Mouse (Mus musculus) limb, embryonic 15.5 days (tissue): ENCODE measurements at regions not wholly inside any gene's neighbourhood (a gene's known extent, or its start where the extent isn't known, plus 50 kb on each side); places are given as distances from the start of the nearest gene placed in this dataset.

Source experiments
- ATAC-seq: fragments of 200-750 bp; cut with Nextera tagmentation; 2 replicates; pipeline ENCODE4 v1.8.0; 2017; ENCODE audit warnings: low read depth, moderate TSS enrichment; ENCODE audit not compliant: insufficient number of reproducible peaks, low FRiP score, low TSS enrichment
- H3K27ac ChIP-seq: fragments of 300-500 bp; sonication (generic); 2 replicates; pipeline ENCODE4 v1.5.1; 2015; ENCODE audit warnings: moderate library complexity, mild to moderate bottlenecking, inconsistent platforms
- H3K27me3 ChIP-seq: fragments of 300-500 bp; sonication (generic); 2 replicates; pipeline ENCODE4 v1.6.1; 2015; ENCODE audit warnings: inconsistent platforms
- H3K36me3 ChIP-seq: fragments of 300-500 bp; sonication (generic); 2 replicates; pipeline ENCODE4 v1.6.1; 2015; ENCODE audit warnings: inconsistent platforms
- H3K4me1 ChIP-seq: fragments of 300-500 bp; sonication (generic); 2 replicates; pipeline ENCODE4 v1.6.1; 2015; ENCODE audit warnings: inconsistent platforms
- H3K4me2 ChIP-seq: fragments of 300-500 bp; sonication (generic); 2 replicates; pipeline ENCODE4 v1.6.1; 2015; ENCODE audit warnings: mild to moderate bottlenecking, inconsistent platforms
- H3K4me3 ChIP-seq: fragments of 300-500 bp; sonication (generic); 2 replicates; pipeline ENCODE4 v1.5.1; 2015; ENCODE audit warnings: mild to moderate bottlenecking, inconsistent platforms
- H3K9ac ChIP-seq: fragments of 300-500 bp; sonication (generic); 2 replicates; pipeline ENCODE4 v1.6.1; 2015; ENCODE audit warnings: inconsistent platforms
- H3K9me3 ChIP-seq: fragments of 300-500 bp; sonication (generic); 2 replicates; pipeline ENCODE4 v1.6.1; 2016; ENCODE audit warnings: inconsistent platforms
- WGBS: fragments of 180-500 bp; shearing (Covaris S2); methylation state at CpG from one replicate; pipeline ENCODE4 v1.1.7; 2015; 5-methylcytosine and 5-hydroxymethylcytosine counted together

- no peaks in the 10 kb centered on the region for H3K27me3 ChIP-seq
- H3K27ac ChIP-seq: no peak overlapping the region
- no peak for ATAC-seq
- WGBS: 91% methylated on average over 18 of the region's 18 CpGs
- no peak overlapping the region for H3K4me3 ChIP-seq
- no peaks in the 10 kb centered on the region for H3K4me1 ChIP-seq
- no peaks in the 10 kb centered on the region for H3K36me3 ChIP-seq
- no peaks in the 10 kb centered on the region for H3K9me3 ChIP-seq
- H3K9ac ChIP-seq: no peak overlapping the region
- no peak overlapping the region for H3K4me2 ChIP-seq
These were observed 552.9 kb upstream of the Id4 start for GRCm38 (mm10) chr13:47707961-47708609.

GRCm38 (mm10) chr13:47709323-47709722 is 551.7 kb upstream of the Id4 start:
- ATAC-seq: no peak
- H3K9me3 ChIP-seq: no peaks in the 10 kb centered on the region
- no peak overlapping the region for H3K27ac ChIP-seq
- H3K36me3 ChIP-seq: no peaks in the 10 kb centered on the region
- H3K4me3 ChIP-seq: no peak overlapping the region
- no peak overlapping the region for H3K9ac ChIP-seq
- H3K27me3 ChIP-seq: no peaks in the 10 kb centered on the region
- WGBS: 91% methylated on average over 3 of the region's 3 CpGs
- H3K4me2 ChIP-seq: no peak overlapping the region
- no peaks in the 10 kb centered on the region for H3K4me1 ChIP-seq

- H3K4me2 ChIP-seq: no peak overlapping the region
- no peak overlapping the region for H3K27ac ChIP-seq
- WGBS: 90% methylated on average over 4 of the region's 4 CpGs
- H3K4me3 ChIP-seq: no peak overlapping the region
- no peaks in the 10 kb centered on the region for H3K9me3 ChIP-seq
- no peaks in the 10 kb centered on the region for H3K36me3 ChIP-seq
- ATAC-seq: no peak
- no peaks in the 10 kb centered on the region for H3K27me3 ChIP-seq
- H3K4me1 ChIP-seq: no peaks in the 10 kb centered on the region
- no peak overlapping the region for H3K9ac ChIP-seq
These were observed 548.5 kb upstream of the Id4 start for GRCm38 (mm10) chr13:47712507-47712906.

GRCm38 (mm10) chr13:47716265-47716664 is 544.8 kb upstream of the Id4 start:
- peak; percentile 58; the same call in 1 of the 2 replicates for ATAC-seq
- H3K9ac ChIP-seq: no peak overlapping the region
- H3K4me3 ChIP-seq: no peak overlapping the region
- no peaks in the 10 kb centered on the region for H3K9me3 ChIP-seq
- WGBS: 35% methylated on average over 4 of the region's 4 CpGs
- no peak overlapping the region for H3K27ac ChIP-seq
- H3K4me2 ChIP-seq: no peak overlapping the region
- no peaks in the 10 kb centered on the region for H3K36me3 ChIP-seq
- H3K27me3 ChIP-seq: no peaks in the 10 kb centered on the region
- H3K4me1 ChIP-seq: no peaks in the 10 kb centered on the region

GRCm38 (mm10) chr13:47720645-47721044 is 540.4 kb upstream of the Id4 start:
- no peak for ATAC-seq
- Histone ChIP-seq H3K27me3 (no peaks in the 10 kb centered on the region), H3K36me3 (no peaks in the 10 kb centered on the region), H3K9ac (no peak overlapping the region), H3K27ac (no peak overlapping the region), H3K4me2 (no peak overlapping the region), H3K4me3 (no peak overlapping the region), H3K4me1 (no peaks in the 10 kb centered on the region), H3K9me3 (no peaks in the 10 kb centered on the region)
- 95% methylated on average over 2 of the region's 2 CpGs for WGBS

GRCm38 (mm10) chr13:47734415-47734814 is 526.6 kb upstream of the Id4 start:
- Histone ChIP-seq H3K9me3 (no peaks in the 10 kb centered on the region), H3K9ac (no peak overlapping the region), H3K27ac (no peak overlapping the region), H3K4me2 (no peak overlapping the region), H3K4me1 (no peaks in the 10 kb centered on the region), H3K4me3 (no peak overlapping the region), H3K27me3 (no peaks in the 10 kb centered on the region), H3K36me3 (no peaks in the 10 kb centered on the region)
- WGBS: 62% methylated on average over 1 of the region's 1 CpGs
- no peak for ATAC-seq

- Histone ChIP-seq H3K4me3 (no peak overlapping the region), H3K4me1 (no peaks in the 10 kb centered on the region), H3K9me3 (no peaks in the 10 kb centered on the region), H3K4me2 (no peak overlapping the region), H3K36me3 (no peaks in the 10 kb centered on the region), H3K27ac (no peak overlapping the region), H3K27me3 (no peaks in the 10 kb centered on the region), H3K9ac (no peak overlapping the region)
- WGBS: 78% methylated on average over 8 of the region's 8 CpGs
- no peak for ATAC-seq
These were observed 525.5 kb upstream of the Id4 start for GRCm38 (mm10) chr13:47735426-47736063.

- H3K4me1 ChIP-seq: no peaks in the 10 kb centered on the region
- no peak overlapping the region for H3K9ac ChIP-seq
- no peak overlapping the region for H3K4me3 ChIP-seq
- H3K27ac ChIP-seq: no peak overlapping the region
- no peaks in the 10 kb centered on the region for H3K36me3 ChIP-seq
- no peaks in the 10 kb centered on the region for H3K27me3 ChIP-seq
- no peak for ATAC-seq
- no peak overlapping the region for H3K4me2 ChIP-seq
- no peaks in the 10 kb centered on the region for H3K9me3 ChIP-seq
These were observed 512.1 kb upstream of the Id4 start for GRCm38 (mm10) chr13:47748906-47749305.

GRCm38 (mm10) chr13:47751033-47751432 is 510.0 kb upstream of the Id4 start:
- H3K9ac ChIP-seq: no peak overlapping the region
- H3K36me3 ChIP-seq: no peaks in the 10 kb centered on the region
- no peaks in the 10 kb centered on the region for H3K27me3 ChIP-seq
- ATAC-seq: no peak
- H3K4me1 ChIP-seq: no peaks in the 10 kb centered on the region
- no peak overlapping the region for H3K4me2 ChIP-seq
- H3K4me3 ChIP-seq: no peak overlapping the region
- WGBS: 20% methylated on average over 2 of the region's 2 CpGs
- no peaks in the 10 kb centered on the region for H3K9me3 ChIP-seq
- H3K27ac ChIP-seq: no peak overlapping the region

GRCm38 (mm10) chr13:47764802-47765597 is 496.0 kb upstream of the Id4 start:
- no peaks in the 10 kb centered on the region for H3K36me3 ChIP-seq
- WGBS: 37% methylated on average over 16 of the region's 16 CpGs
- ATAC-seq: 0 out of 2 replicates have a peak, but pooled peaks have one; percentile 14
- no peaks in the 10 kb centered on the region for H3K9me3 ChIP-seq
- no peak overlapping the region for H3K4me2 ChIP-seq
- peaks cover 12% of the 10 kb centered on the region; the same call in 1 of the 2 replicates for H3K4me1 ChIP-seq
- H3K27ac ChIP-seq: no peak overlapping the region
- no peak overlapping the region for H3K9ac ChIP-seq
- no peaks in the 10 kb centered on the region for H3K27me3 ChIP-seq
- H3K4me3 ChIP-seq: no peak overlapping the region

GRCm38 (mm10) chr13:47768963-47769527 is 492.0 kb upstream of the Id4 start:
- 38% methylated on average over 9 of the region's 9 CpGs for WGBS
- Histone ChIP-seq H3K9me3 (no peaks in the 10 kb centered on the region), H3K9ac (no peak overlapping the region), H3K27me3 (no peaks in the 10 kb centered on the region), H3K4me3 (no peak overlapping the region), H3K4me1 (peaks cover 12% of the 10 kb centered on the region; the same call in 1 of the 2 replicates), H3K36me3 (no peaks in the 10 kb centered on the region), H3K4me2 (no peak overlapping the region), H3K27ac (no peak overlapping the region; the same call in 1 of the 2 replicates)
- ATAC-seq: no peak
